Mouse (Mus musculus): Measurements from ENCODE around the gene Slc25a16.

The Slc25a16 gene

GRCm38 (mm10) chr10:62919925-62920765 lies at the start of gene Slc25a16:
Gene Slc25a16, plus strand, starts transcription at chr10:62920633.
- DNase-seq, result peak; percentile 99

- peak; percentile 66 for DNase-seq
These were observed 45.6 kb upstream of the Slc25a16 start for GRCm38 (mm10) chr10:62874828-62875227.

- no peak for DNase-seq
These were observed 44.9 kb upstream of the Slc25a16 start for GRCm38 (mm10) chr10:62875565-62875964.

- peak; percentile 73 for DNase-seq
These were observed 42.4 kb upstream of the Slc25a16 start for GRCm38 (mm10) chr10:62878056-62878455.

- DNase-seq, result no peak
These were observed 39.2 kb upstream of the Slc25a16 start for GRCm38 (mm10) chr10:62881211-62881610.

- DNase-seq, result no peak
These were observed 36.5 kb upstream of the Slc25a16 start for GRCm38 (mm10) chr10:62883933-62884372.

- no peak for DNase-seq
These were observed 35.9 kb upstream of the Slc25a16 start for GRCm38 (mm10) chr10:62884517-62884916.

GRCm38 (mm10) chr10:62885460-62885859 lies 35.0 kb upstream of the Slc25a16 start:
- DNase-seq, result no peak

GRCm38 (mm10) chr10:62885969-62886798 lies 34.2 kb upstream of the Slc25a16 start:
- DNase-seq, result no peak

GRCm38 (mm10) chr10:62886799-62887591 lies 33.4 kb upstream of the Slc25a16 start:
- peak; percentile 91 for DNase-seq

GRCm38 (mm10) chr10:62891025-62891424 lies 29.4 kb upstream of the Slc25a16 start:
- peak; percentile 69 for DNase-seq

GRCm38 (mm10) chr10:62892549-62893232 lies 27.7 kb upstream of the Slc25a16 start:
- DNase-seq, result no peak

- DNase-seq, result no peak
These were observed 27.0 kb upstream of the Slc25a16 start for GRCm38 (mm10) chr10:62893356-62893884.

GRCm38 (mm10) chr10:62894447-62894846 lies 26.0 kb upstream of the Slc25a16 start:
- DNase-seq, result no peak

GRCm38 (mm10) chr10:62895386-62895785 lies 25.0 kb upstream of the Slc25a16 start:
- DNase-seq, result no peak

GRCm38 (mm10) chr10:62896035-62896434 lies 24.4 kb upstream of the Slc25a16 start:
- DNase-seq, result no peak

GRCm38 (mm10) chr10:62896774-62897173 lies 23.7 kb upstream of the Slc25a16 start:
- DNase-seq, result no peak

- DNase-seq, result no peak
These were observed 23.0 kb upstream of the Slc25a16 start for GRCm38 (mm10) chr10:62897437-62897836.

GRCm38 (mm10) chr10:62898061-62898460 lies 22.4 kb upstream of the Slc25a16 start:
- DNase-seq, result no peak

GRCm38 (mm10) chr10:62900144-62900543 lies 20.3 kb upstream of the Slc25a16 start:
- DNase-seq, result no peak

GRCm38 (mm10) chr10:62901826-62902225 lies 18.6 kb upstream of the Slc25a16 start:
- DNase-seq, result peak; percentile 60

- no peak for DNase-seq
These were observed 17.6 kb upstream of the Slc25a16 start for GRCm38 (mm10) chr10:62902829-62903228.
